Mouse (Mus musculus): Measurements from ENCODE around the gene Rpl3l.
"Not testable (repeated sequence)": the region's sequence is repeated elsewhere in the genome, so short reads cannot be mapped to it uniquely, and the experiment has no call there.

Gene Rpl3l

GRCm38 (mm10) chr17:24719494-24720222 lies 8.0 kb upstream of the Rpl3l start:
- peak; percentile 97 for DNase-seq (ENCODE audit: low read depth, low spot score)

- DNase-seq (ENCODE audit: low read depth, low spot score) = not testable (repeated sequence)
These were observed 7.0 kb upstream of the Rpl3l start for GRCm38 (mm10) chr17:24720616-24721015.

- DNase-seq (ENCODE audit: low read depth, low spot score) = not testable (repeated sequence)
These were observed 6.2 kb upstream of the Rpl3l start for GRCm38 (mm10) chr17:24721383-24721955.

GRCm38 (mm10) chr17:24722220-24722924 lies 5.2 kb upstream of the Rpl3l start:
- no peak for DNase-seq (ENCODE audit: low read depth, low spot score)

GRCm38 (mm10) chr17:24723122-24723880 lies 4.3 kb upstream of the Rpl3l start:
- DNase-seq (ENCODE audit: low read depth, low spot score) = no peak

GRCm38 (mm10) chr17:24723881-24724180 lies 3.8 kb upstream of the Rpl3l start:
- DNase-seq (ENCODE audit: low read depth, low spot score) = no peak

GRCm38 (mm10) chr17:24724184-24724583 lies 3.4 kb upstream of the Rpl3l start, which contains the start of gene Ndufb10:
Gene Ndufb10 (minus strand): TSS chr17:24724478.
- DNase-seq (ENCODE audit: low read depth, low spot score) = peak; percentile 80

- no peak for DNase-seq (ENCODE audit: low read depth, low spot score)
These were observed 1.8 kb upstream of the Rpl3l start for GRCm38 (mm10) chr17:24725637-24726390.

- no peak for DNase-seq (ENCODE audit: low read depth, low spot score)
These were observed 564 bp downstream of the Rpl3l start for GRCm38 (mm10) chr17:24728184-24728583.

- DNase-seq (ENCODE audit: low read depth, low spot score) = no peak
These were observed 1.4 kb downstream of the Rpl3l start for GRCm38 (mm10) chr17:24729067-24729466.

- no peak for DNase-seq (ENCODE audit: low read depth, low spot score)
These were observed 3.2 kb downstream of the Rpl3l start for GRCm38 (mm10) chr17:24730787-24731186.

- DNase-seq (ENCODE audit: low read depth, low spot score) = no peak
These were observed 4.8 kb downstream of the Rpl3l start for GRCm38 (mm10) chr17:24732233-24732935.

- DNase-seq (ENCODE audit: low read depth, low spot score) = no peak
These were observed 5.9 kb downstream of the Rpl3l start for GRCm38 (mm10) chr17:24733434-24734050.

GRCm38 (mm10) chr17:24734513-24734912 lies 6.9 kb downstream of the Rpl3l start:
- no peak for DNase-seq (ENCODE audit: low read depth, low spot score)

- DNase-seq (ENCODE audit: low read depth, low spot score) = no peak
These were observed 7.8 kb downstream of the Rpl3l start for GRCm38 (mm10) chr17:24735446-24735845.

GRCm38 (mm10) chr17:24736330-24737051 lies 8.9 kb downstream of the Rpl3l start, which contains the start of gene Msrb1:
Gene Msrb1 (plus strand): TSS chr17:24736642.
- DNase-seq (ENCODE audit: low read depth, low spot score) = peak; percentile 89

- no peak for DNase-seq (ENCODE audit: low read depth, low spot score)
These were observed 9.7 kb downstream of the Rpl3l start for GRCm38 (mm10) chr17:24737135-24737810.

- DNase-seq (ENCODE audit: low read depth, low spot score) = no peak
These were observed 10.6 kb downstream of the Rpl3l start for GRCm38 (mm10) chr17:24738238-24738637.

GRCm38 (mm10) chr17:24739926-24740325 lies 12.3 kb downstream of the Rpl3l start:
- no peak for DNase-seq (ENCODE audit: low read depth, low spot score)
